Mouse (Mus musculus) intestine, postnatal 0 days (tissue): ENCODE data around the gene Ppa2. TPM values are rescaled to one million over a fixed set of nuclear protein-coding genes. Genes with fewer than 3 reads are reported as not detected.

Experiments used
- ATAC-seq: fragments of 200-750 bp; cut with Nextera tagmentation; 2 replicates; pipeline ENCODE4 v1.8.0; 2017; ENCODE audit warnings: mild to moderate bottlenecking, moderate TSS enrichment, moderate library complexity
- H3K27ac ChIP-seq: fragments of 300-500 bp; sonication (generic); 2 replicates; pipeline ENCODE4 v1.5.1; 2014; ENCODE audit warnings: mild to moderate bottlenecking, low read depth, low read length, moderate library complexity
- H3K27me3 ChIP-seq: fragments of 300-500 bp; sonication (generic); replicated peaks from 2 replicates; pipeline ENCODE4 v1.6.1; 2014; ENCODE audit warnings: low read length, mixed read lengths; ENCODE audit not compliant: control insufficient read depth, insufficient read depth
- H3K36me3 ChIP-seq: fragments of 300-500 bp; sonication (generic); 2 replicates; pipeline ENCODE4 v1.6.1; 2014; ENCODE audit warnings: mild to moderate bottlenecking, moderate library complexity; ENCODE audit not compliant: control insufficient read depth, insufficient read depth
- H3K4me1 ChIP-seq: fragments of 300-500 bp; sonication (generic); replicated peaks from 2 replicates; pipeline ENCODE4 v1.6.1; 2014; ENCODE audit warnings: antibody characterized with exemption, low read length, mixed read lengths; ENCODE audit not compliant: control insufficient read depth, insufficient read depth
- H3K4me2 ChIP-seq: fragments of 300-500 bp; sonication (generic); replicated peaks from 2 replicates; pipeline ENCODE4 v1.6.1; 2014; ENCODE audit warnings: low read depth, mild to moderate bottlenecking, moderate library complexity
- H3K4me3 ChIP-seq: fragments of 300-500 bp; sonication (generic); 2 replicates; pipeline ENCODE4 v1.5.1; 2014; ENCODE audit warnings: low read depth, low read length
- H3K9ac ChIP-seq: fragments of 300-500 bp; sonication (generic); 2 replicates; pipeline ENCODE4 v1.6.1; 2014; ENCODE audit warnings: mild to moderate bottlenecking, low read depth, low read length
- H3K9me3 ChIP-seq: fragments of 300-500 bp; sonication (generic); 2 replicates; pipeline ENCODE4 v1.6.1; 2016; ENCODE audit warnings: mixed run types; ENCODE audit not compliant: control insufficient read depth
- CTCF ChIP-seq: sonication (generic); IDR thresholded peaks from 2 replicates; pipeline ENCODE4 v1.5.1; 2016; ENCODE audit warnings: low read depth, mild to moderate bottlenecking, control low read depth, antibody characterized with exemption, moderate library complexity
- WGBS: fragments of 180-500 bp; shearing (Covaris S2); extraction: QIAGEN DNeasy Blood & Tissue Kit; methylation state at CpG from one replicate; pipeline ENCODE4 v1.1.7; 2014; 5-methylcytosine and 5-hydroxymethylcytosine counted together
- polyA plus RNA-seq: library from polyadenylated mRNA; unstranded; fragments of >200 nt; fragmentation: Nextera tagmentation; extraction: Ambion mirVana; gene quantifications from 2 replicates; pipeline ENCODE4 v1.2.1, GENCODE M21; 2015

Ppa2 gene
- polyA plus RNA-seq, 1 experiment from 2014 or later, result 111 TPM

DNA sequence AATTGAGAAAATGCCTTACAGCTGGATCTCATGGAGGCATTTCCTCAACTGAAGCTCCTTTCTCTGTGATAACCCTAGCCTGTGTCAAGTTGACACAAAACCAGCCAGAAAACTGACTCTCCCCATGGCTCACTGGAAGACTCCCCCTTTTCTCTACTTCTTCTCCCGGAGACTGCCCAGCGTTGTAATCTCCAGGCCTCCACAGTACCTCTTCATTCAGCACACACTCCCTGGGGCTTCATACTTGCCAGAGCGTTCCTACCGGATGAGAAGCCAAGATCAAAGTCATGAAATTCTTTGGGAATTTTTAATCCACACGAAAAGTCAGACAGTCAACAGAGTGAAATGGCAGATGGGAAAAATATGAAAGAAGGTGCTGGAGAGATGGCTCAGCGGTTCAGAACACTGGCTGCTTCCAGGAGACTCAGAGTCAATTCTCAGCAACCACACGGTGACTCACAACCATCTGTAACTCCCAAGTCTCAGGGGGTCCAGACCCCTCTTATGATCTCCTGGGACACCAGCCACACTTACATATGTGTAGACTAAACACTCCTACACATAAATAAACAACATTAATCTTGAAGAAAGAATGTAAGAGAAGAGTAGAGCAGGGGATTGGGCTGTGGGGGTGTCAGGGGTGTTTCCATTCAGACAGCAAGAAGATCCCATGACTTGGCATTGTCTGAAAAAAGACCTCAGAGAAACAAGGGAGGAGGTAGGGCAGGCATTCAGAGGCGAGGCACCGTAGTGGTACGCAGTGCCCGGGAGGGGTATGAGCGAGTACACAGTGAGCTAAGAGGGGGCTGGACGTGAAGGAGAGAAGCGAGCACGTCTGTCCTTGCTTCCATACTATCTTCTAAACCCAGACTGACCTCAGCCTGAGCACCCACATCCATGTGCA lies 23.6 kb downstream of the Ppa2 start:
- H3K4me3 ChIP-seq, result no peak overlapping the region
- peaks cover 15% of the 10 kb centered on the region; the same call in 1 of the 2 replicates for H3K36me3 ChIP-seq
- H3K4me2 ChIP-seq, result no peak overlapping the region
- WGBS, result 75% methylated on average over 15 of the region's 15 CpGs
- H3K27me3 ChIP-seq, result no peaks in the 10 kb centered on the region
- no peak overlapping the region for H3K9ac ChIP-seq
- no peak for TF ChIP-seq CTCF
- H3K9me3 ChIP-seq, result no peaks in the 10 kb centered on the region
- no peaks in the 10 kb centered on the region for H3K4me1 ChIP-seq
- no peak for ATAC-seq
- no peak overlapping the region for H3K27ac ChIP-seq

DNA sequence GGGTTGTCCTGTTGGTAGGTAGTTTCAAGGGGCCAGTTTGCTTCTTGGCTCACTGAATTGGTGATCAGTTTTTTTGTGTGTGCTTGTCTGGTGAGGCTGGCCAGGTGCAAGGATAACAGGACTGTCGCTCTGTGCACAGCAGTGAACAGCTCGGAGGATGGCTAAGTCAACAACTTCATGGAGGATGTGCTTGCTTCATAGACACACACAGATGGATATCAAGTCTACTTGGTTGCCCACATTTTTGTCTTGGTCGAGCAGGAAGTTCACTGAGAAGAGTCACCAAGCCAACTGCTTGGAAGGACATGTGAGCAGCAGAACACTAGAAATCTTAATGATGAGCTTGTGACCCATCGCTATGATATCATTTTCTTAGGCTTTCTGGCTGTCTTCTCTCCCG lies 24.8 kb downstream of the Ppa2 start:
- WGBS, result 79% methylated on average over 5 of the region's 5 CpGs
- no peak overlapping the region for H3K4me2 ChIP-seq
- H3K4me3 ChIP-seq, result no peak overlapping the region
- H3K9me3 ChIP-seq, result no peaks in the 10 kb centered on the region
- no peaks in the 10 kb centered on the region for H3K4me1 ChIP-seq
- no peak for TF ChIP-seq CTCF
- H3K36me3 ChIP-seq, result 0 out of 2 replicates have a peak, but pooled peaks cover 8% of the 10 kb centered on the region
- no peak for ATAC-seq
- no peaks in the 10 kb centered on the region for H3K27me3 ChIP-seq
- no peak overlapping the region for H3K9ac ChIP-seq
- no peak overlapping the region for H3K27ac ChIP-seq

DNA sequence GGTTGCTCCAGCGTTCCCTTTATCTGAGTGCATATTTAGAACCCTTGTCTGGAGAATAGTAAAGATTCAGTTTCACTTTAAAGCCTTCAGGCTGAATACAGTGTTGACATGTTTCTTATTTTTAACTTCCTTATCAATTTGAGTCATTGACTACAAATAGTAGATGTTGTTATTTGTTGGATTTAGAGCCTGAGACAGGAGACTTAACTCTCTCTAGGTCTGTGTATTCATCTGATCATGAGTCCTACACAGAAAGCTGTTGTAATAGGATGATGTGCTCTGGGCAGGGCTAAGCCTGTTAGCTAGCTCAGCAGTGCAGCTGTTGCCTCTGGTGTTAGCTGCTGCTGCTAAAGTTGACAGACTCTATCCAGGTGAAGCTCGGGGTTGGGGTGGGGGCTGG lies 25.3 kb downstream of the Ppa2 start:
- Histone ChIP-seq H3K27me3 (no peaks in the 10 kb centered on the region), H3K4me1 (no peaks in the 10 kb centered on the region), H3K9me3 (no peaks in the 10 kb centered on the region), H3K36me3 (peaks cover 7% of the 10 kb centered on the region; the same call in 1 of the 2 replicates), H3K9ac (no peak overlapping the region), H3K27ac (no peak overlapping the region), H3K4me2 (no peak overlapping the region), H3K4me3 (no peak overlapping the region)
- no peak for TF ChIP-seq CTCF
- WGBS, result 81% methylated on average over 2 of the region's 2 CpGs
- no peak for ATAC-seq

DNA sequence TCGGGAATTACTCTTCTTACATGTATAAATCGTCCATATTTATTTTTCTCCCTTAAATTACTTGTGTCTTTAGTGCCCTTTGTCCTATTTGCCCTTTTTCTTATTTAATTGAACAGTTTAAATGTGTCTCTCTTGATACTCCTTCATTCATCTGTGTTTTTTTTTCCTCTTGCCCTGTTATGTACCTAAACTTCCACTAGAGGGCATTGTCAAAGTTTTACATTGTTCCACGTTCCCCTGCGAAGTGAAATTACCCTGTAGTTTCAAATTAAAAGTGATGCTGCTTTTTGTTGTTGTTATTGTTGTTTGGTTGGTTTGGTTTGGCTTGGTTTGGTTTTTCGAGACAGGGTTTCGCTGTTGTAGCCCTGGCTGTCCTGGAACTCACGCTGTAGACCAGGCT lies 26.5 kb downstream of the Ppa2 start:
- ATAC-seq, result no peak
- H3K4me2 ChIP-seq, result no peak overlapping the region
- H3K27me3 ChIP-seq, result no peaks in the 10 kb centered on the region
- H3K27ac ChIP-seq, result no peak overlapping the region
- no peaks in the 10 kb centered on the region for H3K4me1 ChIP-seq
- peaks cover 10% of the 10 kb centered on the region for H3K36me3 ChIP-seq
- peak; percentile 60 for TF ChIP-seq CTCF
- no peak overlapping the region for H3K9ac ChIP-seq
- no peaks in the 10 kb centered on the region for H3K9me3 ChIP-seq
- WGBS, result 82% methylated on average over 7 of the region's 7 CpGs
- H3K4me3 ChIP-seq, result no peak overlapping the region

DNA sequence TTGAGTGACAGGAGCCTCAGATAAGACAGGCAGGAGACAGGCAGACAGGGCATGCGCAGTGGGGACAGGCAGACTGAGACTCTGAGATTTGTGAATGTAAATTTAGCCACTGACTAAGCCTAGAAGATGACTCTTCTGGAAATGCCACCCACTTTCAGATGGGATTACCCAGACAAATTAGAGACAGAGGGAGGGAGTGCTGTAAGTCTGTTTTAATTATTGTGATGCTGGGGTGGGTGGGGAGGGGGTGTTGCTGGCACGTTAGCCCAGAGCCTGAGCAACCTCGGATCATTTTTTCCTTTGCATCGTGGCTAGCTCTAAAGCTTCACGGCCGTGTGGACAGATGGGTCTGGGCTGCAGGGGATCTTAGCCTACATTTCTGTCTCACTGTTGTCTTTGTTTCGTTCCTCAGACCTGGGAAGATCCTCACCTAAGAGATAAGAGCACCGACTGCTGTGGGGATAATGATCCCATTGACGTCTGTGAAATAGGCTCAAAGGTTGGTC lies 29.0 kb downstream of the Ppa2 start:
- peaks cover 12% of the 10 kb centered on the region for H3K36me3 ChIP-seq
- no peak overlapping the region for H3K27ac ChIP-seq
- no peak overlapping the region for H3K4me3 ChIP-seq
- no peak overlapping the region for H3K9ac ChIP-seq
- H3K4me1 ChIP-seq, result no peaks in the 10 kb centered on the region
- H3K27me3 ChIP-seq, result no peaks in the 10 kb centered on the region
- 47% methylated on average over 9 of the region's 9 CpGs for WGBS
- H3K4me2 ChIP-seq, result peak overlapping the region; percentile 25; the same call in 1 of the 2 replicates
- H3K9me3 ChIP-seq, result no peaks in the 10 kb centered on the region
- no peak for TF ChIP-seq CTCF
- ATAC-seq, result peak; percentile 28; the same call in 1 of the 2 replicates

DNA sequence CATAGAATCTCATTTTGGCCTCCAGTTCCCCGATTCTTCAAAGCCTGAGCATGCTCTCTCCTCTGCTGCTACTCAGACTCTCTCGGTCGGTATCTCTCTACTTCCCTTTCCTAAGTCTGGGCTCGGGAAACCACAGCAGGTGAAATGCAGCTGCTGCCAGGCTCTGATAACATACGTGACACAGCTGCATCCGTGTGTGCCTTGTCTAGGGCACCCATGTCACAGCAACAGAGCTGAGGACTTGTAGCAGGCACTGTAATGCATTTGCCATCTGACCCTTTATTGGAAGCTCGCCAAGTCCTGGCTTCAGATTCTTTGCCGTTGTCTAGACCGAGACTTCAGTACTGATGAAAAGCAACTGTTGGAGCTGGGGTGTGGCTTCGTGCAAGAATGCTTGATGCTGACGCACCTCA lies 29.5 kb downstream of the Ppa2 start:
- no peaks in the 10 kb centered on the region for H3K9me3 ChIP-seq
- WGBS, result 30% methylated on average over 11 of the region's 11 CpGs
- H3K36me3 ChIP-seq, result peaks cover 12% of the 10 kb centered on the region
- no peaks in the 10 kb centered on the region for H3K4me1 ChIP-seq
- peak; percentile 63 for ATAC-seq
- H3K27me3 ChIP-seq, result no peaks in the 10 kb centered on the region
- peak overlapping the region; percentile 25; the same call in 1 of the 2 replicates for H3K4me2 ChIP-seq
- no peak overlapping the region for H3K27ac ChIP-seq
- no peak overlapping the region for H3K4me3 ChIP-seq
- TF ChIP-seq CTCF, result no peak
- H3K9ac ChIP-seq, result no peak overlapping the region
